Mouse (Mus musculus) hindbrain, embryonic 15.5 days (tissue): ENCODE results near the gene Cd6. TPM values are rescaled to one million over a fixed set of nuclear protein-coding genes. Genes with fewer than 3 reads are reported as not detected.

Experiments
- ATAC-seq: fragments of 200-750 bp; cut with Nextera tagmentation; 2 replicates; pipeline ENCODE4 v1.8.0; 2017; ENCODE audit warnings: low read depth, moderate number of reproducible peaks, moderate TSS enrichment; ENCODE audit not compliant: low FRiP score
- H3K27ac ChIP-seq: fragments of 300-500 bp; sonication (generic); replicated peaks from 2 replicates; pipeline ENCODE4 v1.5.1; 2015; ENCODE audit warnings: mild to moderate bottlenecking, inconsistent platforms
- H3K27me3 ChIP-seq: fragments of 300-500 bp; sonication (generic); 2 replicates; pipeline ENCODE4 v1.6.1; 2015; ENCODE audit warnings: control low read depth, inconsistent platforms
- H3K36me3 ChIP-seq: fragments of 300-500 bp; sonication (generic); 2 replicates; pipeline ENCODE4 v1.6.1; 2015; ENCODE audit warnings: control low read depth, inconsistent platforms
- H3K4me1 ChIP-seq: fragments of 300-500 bp; sonication (generic); replicated peaks from 2 replicates; pipeline ENCODE4 v1.6.1; 2015; ENCODE audit warnings: control low read depth, inconsistent platforms
- H3K4me2 ChIP-seq: fragments of 300-500 bp; sonication (generic); 2 replicates; pipeline ENCODE4 v1.6.1; 2015; ENCODE audit warnings: moderate library complexity, mild to moderate bottlenecking, inconsistent platforms
- H3K4me3 ChIP-seq: fragments of 300-500 bp; sonication (generic); 2 replicates; pipeline ENCODE4 v1.5.1; 2015; ENCODE audit warnings: mild to moderate bottlenecking, inconsistent platforms
- H3K9ac ChIP-seq: fragments of 300-500 bp; sonication (generic); 2 replicates; pipeline ENCODE4 v1.6.1; 2015; ENCODE audit warnings: inconsistent platforms
- H3K9me3 ChIP-seq: fragments of 300-500 bp; sonication (generic); 2 replicates; pipeline ENCODE4 v1.6.1; 2016; ENCODE audit warnings: control low read depth, inconsistent platforms
- WGBS: fragments of 180-500 bp; shearing (Covaris S2); methylation state at CpG from one replicate; pipeline ENCODE4 v1.1.7; 2015; 5-methylcytosine and 5-hydroxymethylcytosine counted together
- polyA plus RNA-seq: library from polyadenylated mRNA; unstranded; fragments of >200 nt; fragmentation: Nextera tagmentation; extraction: Ambion mirVana; gene quantifications from 2 replicates; pipeline ENCODE4 v1.2.1, GENCODE M21; 2015

Gene Cd6
- polyA plus RNA-seq, 1 experiment from 2014 or later, result 0.10 TPM

DNA sequence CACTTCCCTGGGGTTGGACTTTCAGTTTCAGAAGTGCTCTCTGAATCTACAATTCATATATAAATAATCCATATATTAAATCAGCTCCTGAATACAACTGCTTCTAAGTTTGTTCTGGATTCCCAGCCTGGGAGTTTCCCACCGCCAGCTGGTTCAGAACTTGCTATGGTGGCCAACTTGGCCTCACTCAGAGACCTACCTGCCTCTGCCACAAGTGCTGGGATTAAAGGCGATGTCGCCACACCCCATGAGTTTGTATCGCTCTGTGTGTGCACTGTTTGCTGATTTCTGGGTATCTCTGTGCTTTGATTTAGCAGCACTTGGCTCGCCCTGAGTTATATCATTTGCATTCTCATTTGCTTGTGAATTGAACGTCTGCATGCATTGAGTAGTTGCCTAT is 77.8 kb downstream of the Cd6 start:
- Histone ChIP-seq H3K4me3 (no peak overlapping the region), H3K36me3 (no peaks in the 10 kb centered on the region), H3K4me1 (no peaks in the 10 kb centered on the region), H3K9ac (no peak overlapping the region), H3K27ac (no peak overlapping the region), H3K9me3 (no peaks in the 10 kb centered on the region), H3K27me3 (no peaks in the 10 kb centered on the region), H3K4me2 (no peak overlapping the region)
- 88% methylated on average over 6 of the region's 6 CpGs for WGBS
- ATAC-seq, result no peak

DNA sequence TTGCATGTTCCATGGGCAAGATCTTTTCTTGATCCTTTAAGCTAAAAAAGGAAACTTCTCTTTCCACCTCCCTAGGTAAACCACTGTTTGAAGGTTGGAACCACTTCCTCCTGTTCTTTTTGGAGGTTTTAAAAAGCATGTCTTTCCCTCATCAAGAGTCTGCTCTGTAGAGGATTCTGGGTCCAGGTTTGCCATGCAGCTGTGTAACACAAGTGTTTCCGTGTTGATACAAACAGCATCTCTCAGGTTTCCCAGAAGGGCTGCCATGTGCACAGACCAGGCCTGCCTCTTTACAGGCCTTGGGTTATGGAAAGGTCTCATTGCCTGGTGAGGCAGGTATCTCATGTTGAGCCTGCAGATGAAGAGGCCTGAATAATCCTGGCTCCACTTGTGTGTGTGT is 78.3 kb downstream of the Cd6 start:
- 93% methylated on average over 1 of the region's 1 CpGs for WGBS
- H3K9ac ChIP-seq, result no peak overlapping the region
- no peaks in the 10 kb centered on the region for H3K9me3 ChIP-seq
- no peak overlapping the region for H3K4me3 ChIP-seq
- no peaks in the 10 kb centered on the region for H3K27me3 ChIP-seq
- H3K36me3 ChIP-seq, result no peaks in the 10 kb centered on the region
- no peak overlapping the region for H3K4me2 ChIP-seq
- H3K4me1 ChIP-seq, result no peaks in the 10 kb centered on the region
- no peak overlapping the region for H3K27ac ChIP-seq
- no peak for ATAC-seq

DNA sequence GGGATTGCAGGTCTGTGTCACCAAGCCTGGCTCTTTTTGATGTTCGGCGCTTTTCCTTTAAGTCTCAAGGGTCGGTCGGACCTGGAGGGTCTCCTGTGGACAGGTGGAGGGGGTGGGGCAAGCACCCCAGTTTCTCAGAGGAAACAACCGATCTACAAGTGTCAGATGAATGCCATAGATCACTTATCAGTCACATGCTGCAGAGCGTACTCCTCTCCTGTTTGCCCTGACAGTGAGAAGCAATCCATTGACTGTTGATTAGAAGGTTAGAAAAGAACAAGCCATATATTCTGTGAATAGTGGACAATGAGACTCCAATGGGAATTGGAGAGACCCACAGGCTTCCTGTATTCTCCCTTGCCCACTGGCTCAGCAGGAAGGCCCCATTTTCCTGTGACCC is 79.7 kb downstream of the Cd6 start:
- ATAC-seq, result no peak
- WGBS, result 86% methylated on average over 6 of the region's 6 CpGs

DNA sequence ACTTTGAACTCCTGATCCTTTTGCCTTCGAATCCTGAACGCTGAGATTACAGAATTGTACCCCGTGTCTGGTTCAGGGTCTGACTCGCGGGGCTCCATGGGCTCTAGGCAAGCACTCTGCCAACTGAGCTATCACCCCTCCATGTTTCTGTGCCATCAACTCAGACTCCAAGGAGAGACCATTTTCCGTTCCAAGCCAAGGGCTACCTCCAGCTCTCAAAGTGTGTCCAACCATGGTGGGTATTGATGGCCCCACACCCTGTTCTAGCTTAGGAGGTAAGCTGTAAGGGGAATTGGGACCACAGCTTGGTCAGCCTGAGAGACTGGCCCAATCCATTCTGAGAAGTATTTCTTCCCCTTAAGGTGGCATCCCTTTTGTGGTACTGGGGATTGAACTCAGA is 80.6 kb downstream of the Cd6 start:
- no peak for ATAC-seq
- WGBS, result 89% methylated on average over 6 of the region's 6 CpGs
- no peaks in the 10 kb centered on the region for H3K36me3 ChIP-seq
- no peaks in the 10 kb centered on the region for H3K27me3 ChIP-seq
- H3K9me3 ChIP-seq, result no peaks in the 10 kb centered on the region
- H3K4me2 ChIP-seq, result no peak overlapping the region
- H3K9ac ChIP-seq, result no peak overlapping the region
- H3K4me1 ChIP-seq, result no peaks in the 10 kb centered on the region
- H3K4me3 ChIP-seq, result no peak overlapping the region
- no peak overlapping the region for H3K27ac ChIP-seq

More for the DNA sequence above, 79.7 kb downstream of the Cd6 start:
- Histone ChIP-seq H3K4me1 (no peaks in the 10 kb centered on the region), H3K4me2 (no peak overlapping the region), H3K36me3 (no peaks in the 10 kb centered on the region), H3K27me3 (no peaks in the 10 kb centered on the region), H3K9ac (no peak overlapping the region), H3K27ac (no peak overlapping the region), H3K9me3 (no peaks in the 10 kb centered on the region), H3K4me3 (no peak overlapping the region)

DNA sequence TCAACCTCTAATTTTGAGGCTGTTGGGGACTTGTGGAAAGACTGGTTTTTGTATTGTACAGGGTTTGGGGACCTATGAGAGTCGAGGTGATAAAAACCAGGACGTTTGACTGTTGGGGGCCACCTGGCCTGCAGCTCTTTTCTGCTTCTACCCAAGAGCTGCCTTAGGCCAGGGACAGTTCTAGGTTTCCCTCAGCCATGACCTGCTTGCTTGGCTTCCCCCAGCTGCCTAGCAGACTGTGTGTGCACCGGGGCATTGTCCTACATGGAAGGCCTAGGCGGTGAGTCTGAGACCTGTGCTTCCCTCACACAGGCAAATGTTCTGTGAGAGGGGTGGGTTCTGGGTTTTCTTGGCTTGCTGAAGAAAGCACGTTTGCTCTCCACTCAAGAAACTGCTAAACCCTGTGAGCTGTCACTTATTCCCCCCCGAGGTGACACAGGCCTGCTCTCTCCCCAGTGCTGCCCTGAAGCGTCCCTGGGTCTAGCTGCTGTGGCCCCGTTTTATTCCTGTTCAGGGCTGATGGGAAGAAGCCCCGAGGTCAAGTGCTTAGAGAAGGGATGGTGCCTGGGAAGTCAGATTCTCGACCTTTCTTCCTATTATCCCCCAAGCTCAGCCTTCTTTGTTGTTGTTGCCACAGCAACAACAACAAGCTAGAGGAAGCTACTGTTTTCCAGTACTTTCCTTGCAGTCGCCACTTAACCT is 81.3 kb downstream of the Cd6 start:
- Histone ChIP-seq H3K9ac (no peak overlapping the region), H3K9me3 (no peaks in the 10 kb centered on the region), H3K27me3 (no peaks in the 10 kb centered on the region), H3K4me2 (no peak overlapping the region), H3K27ac (no peak overlapping the region), H3K36me3 (no peaks in the 10 kb centered on the region), H3K4me3 (no peak overlapping the region), H3K4me1 (no peaks in the 10 kb centered on the region)
- peak; percentile 45; the same call in 1 of the 2 replicates for ATAC-seq
- 43% methylated on average over 11 of the region's 11 CpGs for WGBS

DNA sequence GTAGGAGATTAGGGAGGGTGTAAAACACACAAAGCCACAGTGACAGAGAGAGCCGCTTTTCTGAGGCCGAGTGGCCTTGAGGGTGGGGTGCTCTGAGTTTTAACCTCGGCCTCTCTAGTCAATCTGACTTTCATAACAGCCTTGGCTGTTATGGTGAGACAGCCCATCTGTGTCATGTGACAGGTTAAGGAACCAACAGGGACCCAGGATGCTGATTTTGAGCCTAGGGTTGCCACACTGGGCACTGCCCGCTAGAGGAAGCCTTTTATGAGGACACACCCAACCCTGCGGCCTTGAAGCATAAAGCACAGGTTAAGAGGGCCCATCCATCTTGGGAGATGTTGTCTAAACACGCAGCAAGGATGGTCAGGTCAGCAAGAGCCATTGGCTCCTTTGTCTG is 82.1 kb downstream of the Cd6 start:
- Histone ChIP-seq H3K27me3 (no peaks in the 10 kb centered on the region), H3K4me3 (no peak overlapping the region), H3K4me1 (no peaks in the 10 kb centered on the region), H3K36me3 (no peaks in the 10 kb centered on the region), H3K9ac (no peak overlapping the region), H3K4me2 (no peak overlapping the region), H3K27ac (no peak overlapping the region), H3K9me3 (no peaks in the 10 kb centered on the region)
- ATAC-seq, result no peak
- 88% methylated on average over 6 of the region's 6 CpGs for WGBS

DNA sequence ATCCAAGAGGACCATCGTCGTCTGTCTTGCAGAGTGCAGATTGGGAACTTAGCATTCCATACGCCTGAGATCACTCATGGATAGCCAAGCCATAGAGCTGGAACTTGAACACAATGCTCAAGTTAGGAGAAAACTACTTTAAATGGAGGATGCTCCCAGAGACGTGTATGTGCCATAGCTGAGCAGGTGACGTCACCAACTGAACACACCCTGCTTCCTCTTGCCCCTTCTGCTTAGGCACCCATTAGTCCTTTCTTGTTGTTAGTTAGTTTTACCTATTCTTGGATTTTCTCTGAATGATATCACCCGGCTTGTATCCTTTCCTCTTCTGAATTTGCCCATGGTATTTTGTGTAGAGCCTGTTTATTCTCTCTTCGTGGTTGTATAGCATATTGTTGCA is 82.7 kb downstream of the Cd6 start:
- no peak for ATAC-seq
- Histone ChIP-seq H3K9me3 (no peaks in the 10 kb centered on the region), H3K4me2 (no peak overlapping the region), H3K4me3 (no peak overlapping the region), H3K4me1 (no peaks in the 10 kb centered on the region), H3K27ac (no peak overlapping the region), H3K27me3 (no peaks in the 10 kb centered on the region), H3K9ac (no peak overlapping the region), H3K36me3 (no peaks in the 10 kb centered on the region)
- WGBS, result 81% methylated on average over 7 of the region's 7 CpGs

DNA sequence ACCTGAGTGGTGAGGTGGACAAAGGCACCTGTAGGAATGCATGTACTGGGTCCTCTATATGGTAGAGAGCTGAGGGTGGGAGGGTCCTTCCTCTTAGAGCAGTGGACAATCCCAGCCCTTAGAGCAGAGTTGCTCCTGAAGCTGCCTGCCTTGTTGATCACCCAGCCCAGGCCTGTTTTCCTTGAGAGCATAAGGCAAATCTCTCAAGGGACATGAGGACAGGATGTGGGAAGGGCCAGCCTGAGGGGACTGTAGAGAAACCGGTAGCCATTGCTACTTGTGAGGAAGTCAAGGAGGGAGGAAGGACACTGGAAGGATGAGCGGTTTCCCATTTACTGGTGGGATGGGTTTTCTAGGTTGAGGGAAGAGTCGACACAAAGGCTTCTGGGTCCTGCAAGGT is 87.3 kb downstream of the Cd6 start:
- H3K4me3 ChIP-seq, result no peak overlapping the region
- no peaks in the 10 kb centered on the region for H3K4me1 ChIP-seq
- no peak for ATAC-seq
- H3K9ac ChIP-seq, result no peak overlapping the region
- H3K9me3 ChIP-seq, result no peaks in the 10 kb centered on the region
- 81% methylated on average over 3 of the region's 3 CpGs for WGBS
- H3K4me2 ChIP-seq, result no peak overlapping the region
- H3K36me3 ChIP-seq, result no peaks in the 10 kb centered on the region
- H3K27me3 ChIP-seq, result no peaks in the 10 kb centered on the region
- no peak overlapping the region for H3K27ac ChIP-seq

DNA sequence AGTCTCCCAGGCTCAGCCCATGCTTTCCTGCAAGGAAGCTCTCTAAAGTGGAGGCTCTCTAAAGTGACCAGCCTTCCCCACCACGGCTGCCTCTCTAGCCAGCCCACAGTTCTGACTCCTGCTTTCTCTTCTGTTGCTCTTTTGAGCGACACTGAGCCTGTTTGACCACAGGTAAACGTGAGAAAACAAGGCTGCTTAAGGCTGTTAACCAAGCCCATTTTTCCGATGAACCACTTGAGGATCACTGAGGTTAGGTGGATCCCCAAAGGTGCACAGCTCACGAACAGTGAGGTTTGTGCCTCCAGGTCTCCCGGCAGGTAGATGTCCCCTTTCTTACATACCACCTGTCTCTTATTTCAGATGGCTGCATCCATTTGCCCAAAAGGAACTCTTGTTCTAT is 87.7 kb downstream of the Cd6 start:
- H3K4me2 ChIP-seq, result no peak overlapping the region
- H3K9ac ChIP-seq, result no peak overlapping the region
- H3K4me1 ChIP-seq, result no peaks in the 10 kb centered on the region
- no peak overlapping the region for H3K4me3 ChIP-seq
- no peaks in the 10 kb centered on the region for H3K9me3 ChIP-seq
- H3K36me3 ChIP-seq, result no peaks in the 10 kb centered on the region
- no peaks in the 10 kb centered on the region for H3K27me3 ChIP-seq
- 88% methylated on average over 6 of the region's 6 CpGs for WGBS
- H3K27ac ChIP-seq, result no peak overlapping the region
- ATAC-seq, result no peak

DNA sequence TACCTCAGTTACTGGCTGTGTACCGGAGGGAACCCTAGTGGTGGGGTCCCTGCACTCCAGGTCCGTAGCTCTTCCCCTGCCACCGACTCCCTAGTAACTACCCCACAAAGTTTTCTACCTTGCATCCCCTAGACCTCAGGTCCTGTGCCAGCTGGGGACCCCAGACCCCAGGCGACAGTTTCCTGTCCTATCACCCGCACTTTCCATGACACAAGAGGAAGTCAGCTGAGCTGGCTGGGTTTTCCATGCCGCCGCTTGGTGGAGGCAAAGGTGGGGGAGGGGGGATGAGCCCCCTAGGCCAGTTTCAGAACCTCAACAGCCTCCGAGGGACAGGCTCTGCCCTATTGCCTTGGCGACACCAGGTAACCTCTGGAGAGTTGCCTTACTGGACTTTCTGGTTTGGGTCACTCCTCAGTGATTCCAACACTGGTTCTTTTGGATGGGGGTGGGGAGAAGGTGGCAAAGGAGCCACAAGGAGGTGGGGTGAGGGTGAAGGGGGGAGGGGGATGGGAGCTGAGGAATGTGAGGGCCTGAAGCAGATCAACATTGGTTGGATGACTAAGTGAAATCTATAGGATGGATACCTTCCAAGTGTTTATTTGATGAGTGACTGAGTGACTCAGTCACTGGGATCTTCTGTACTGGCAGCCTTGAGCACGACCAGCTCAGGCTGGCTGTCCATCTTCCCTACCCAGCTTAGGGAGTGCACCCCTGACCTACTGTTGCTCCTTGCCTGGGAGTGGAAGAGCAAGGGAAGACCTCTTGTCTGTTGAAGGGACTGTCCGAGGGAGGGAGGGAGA is 89.0 kb downstream of the Cd6 start:
- 0 out of 2 replicates have a peak, but pooled peaks have one; percentile 13 for ATAC-seq
- Histone ChIP-seq H3K4me3 (no peak overlapping the region), H3K27me3 (no peaks in the 10 kb centered on the region), H3K9ac (no peak overlapping the region), H3K4me2 (no peak overlapping the region), H3K36me3 (no peaks in the 10 kb centered on the region), H3K27ac (no peak overlapping the region), H3K4me1 (no peaks in the 10 kb centered on the region), H3K9me3 (no peaks in the 10 kb centered on the region)
- 49% methylated on average over 11 of the region's 11 CpGs for WGBS

DNA sequence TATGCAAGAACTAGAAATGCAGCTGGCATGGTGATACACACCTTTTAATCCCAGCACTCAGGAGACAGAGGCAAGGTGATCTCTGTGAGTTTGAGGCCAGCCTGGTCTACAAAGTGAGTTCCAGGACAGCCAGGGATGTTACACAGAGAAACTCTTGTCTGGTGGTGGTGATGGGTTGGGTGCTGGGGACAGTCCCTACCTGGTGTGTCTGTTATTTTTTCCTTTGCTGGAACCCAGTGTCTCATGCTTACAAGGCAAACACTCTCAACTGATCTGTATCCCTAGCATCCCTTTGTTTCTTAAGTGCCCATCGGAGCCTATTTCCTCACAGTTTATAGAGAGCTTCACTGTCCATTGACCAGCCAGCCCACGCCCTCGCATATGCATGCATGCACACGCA is 89.9 kb downstream of the Cd6 start:
- H3K4me2 ChIP-seq, result no peak overlapping the region
- ATAC-seq, result no peak
- no peak overlapping the region for H3K9ac ChIP-seq
- H3K27ac ChIP-seq, result no peak overlapping the region
- no peaks in the 10 kb centered on the region for H3K4me1 ChIP-seq
- no peaks in the 10 kb centered on the region for H3K36me3 ChIP-seq
- no peaks in the 10 kb centered on the region for H3K9me3 ChIP-seq
- WGBS, result 94% methylated on average over 4 of the region's 4 CpGs
- H3K4me3 ChIP-seq, result no peak overlapping the region
- no peaks in the 10 kb centered on the region for H3K27me3 ChIP-seq
